Mouse (Mus musculus) spleen, adult 2 months (tissue): ENCODE data around the gene Psme2.

Source experiments
- CTCF ChIP-seq: fragments of 200-500 bp; IDR thresholded peaks from 2 replicates; pipeline ENCODE4 v1.5.1; 2011; ENCODE audit warnings: mild to moderate bottlenecking, inconsistent platforms; ENCODE audit not compliant: insufficient read depth, insufficient read length, insufficient replicate concordance; ENCODE audit errors: extremely low read depth
- POLR2A ChIP-seq: fragments of 200-500 bp; IDR thresholded peaks from 2 replicates; pipeline ENCODE4 v1.6.1; 2011; ENCODE audit warnings: low read depth, low read length, inconsistent platforms

DNA sequence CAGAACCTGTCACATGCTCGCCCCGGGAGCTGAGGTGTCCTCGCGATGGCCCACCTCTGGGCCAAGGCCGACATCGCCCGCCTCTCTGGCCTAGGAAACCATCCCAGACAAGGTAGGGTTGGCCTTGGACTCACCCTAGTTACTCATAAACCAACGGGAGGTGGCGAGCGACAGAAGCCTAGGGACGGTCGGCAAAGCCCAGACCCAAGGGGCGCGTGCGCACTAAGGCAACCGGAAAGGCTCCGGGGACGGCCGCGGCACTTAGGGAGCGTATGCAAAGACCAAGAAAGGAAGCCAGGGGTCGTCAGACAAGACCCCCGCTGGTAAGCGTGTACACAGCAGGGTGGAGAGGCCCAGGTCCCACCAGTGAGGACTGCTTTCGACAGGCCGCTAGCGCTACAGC, 31.1 kb downstream of the Psme2 start, which contains the start of gene Dcaf11:
- no peak for TF ChIP-seq CTCF
- peak; percentile 70 for TF ChIP-seq POLR2A
